In genomic region chr3:64332548-64332947, GRCm38 (mm10) we compare ENCODE assay signal across 24 mouse cellular contexts. TPM values are rescaled to one million over a fixed set of nuclear protein-coding genes. Genes with fewer than 3 reads are reported as not detected.
"Had no signal": no experiment of that assay in that cellular context is flagged by ENCODE, and none has a peak within 500 bp of the region (broad histone marks: within the 10 kb centered on the region; RNA-seq: fewer than 3 reads in every experiment).

No protein-coding gene starts in this region.

- DNase-seq: gastrocnemius, postnatal 14 days; gastrocnemius, postnatal 36 days; heart, adult 11 months; heart, postnatal 10 days; heart, postnatal 4 days; kidney, adult 18-20 months; kidney, adult 8-10 months; kidney, postnatal 10 days; kidney, postnatal 36 days; layer of hippocampus, adult 9-11 months; layer of hippocampus, postnatal 36 days; left cerebral cortex, postnatal 4 days had no signal

RNA-seq across cellular contexts. Expression of gene Vmn2r3, which starts 43.0 kb away (rescaled TPM):
- total RNA-seq: gastrocnemius, adult 18-20 months; gastrocnemius, adult 8-10 months; gastrocnemius, postnatal 14 days; gastrocnemius, postnatal 36 days; heart, adult 8-10 months; heart, postnatal 10 days; heart, postnatal 25 days; heart, postnatal 4 days; layer of hippocampus, adult 18-20 months; layer of hippocampus, adult 8-10 months; layer of hippocampus, postnatal 14 days; layer of hippocampus, postnatal 36 days; left cerebral cortex, adult 18-20 months; left cerebral cortex, adult 8-10 months; left cerebral cortex, postnatal 10 days; left cerebral cortex, postnatal 25 days; left cerebral cortex, postnatal 4 days; liver, adult 2 months had no signal
